Mouse (Mus musculus) left cerebral cortex, adult 8-10 months (tissue): Measurements from ENCODE around the gene Ndufb2. TPM values are rescaled to one million over a fixed set of nuclear protein-coding genes. Genes with fewer than 3 reads are reported as not detected.

ENCODE experiments used
- DNase-seq, 2 experiments: peaks; one replicate each; pipeline ENCODE4 v3.0.0; 2022; ENCODE audit warnings: low spot score in 2 of 2
- total RNA-seq, 4 experiments: library from RNA; stranded (reverse); gene quantifications; 2 replicates each; pipeline ENCODE4 v1.2.4; 2022

The Ndufb2 gene
- total RNA-seq, 4 experiments from 2014 or later = 148 to 171 (median 155) TPM

DNA sequence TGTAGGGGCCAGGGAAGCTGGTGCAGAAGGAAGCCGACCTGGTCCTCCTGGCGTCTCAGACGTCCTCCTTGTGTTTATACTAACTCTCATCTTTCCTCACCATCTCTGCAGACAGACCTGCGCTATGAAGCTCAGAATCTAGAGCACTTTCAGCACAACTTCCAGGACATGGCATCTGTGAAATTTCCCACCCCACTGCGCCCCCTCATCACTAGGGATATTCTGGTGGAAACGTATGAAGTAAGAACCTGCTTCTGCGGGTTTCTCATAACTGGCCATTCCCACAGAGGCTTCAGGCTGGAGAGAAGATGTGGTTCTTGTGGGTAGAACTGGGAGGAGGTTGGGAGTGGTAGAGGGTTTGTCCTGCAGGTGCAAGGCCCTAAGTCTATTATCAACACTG, 12.8 kb upstream of the Ndufb2 start:
- no peak for DNase-seq

DNA sequence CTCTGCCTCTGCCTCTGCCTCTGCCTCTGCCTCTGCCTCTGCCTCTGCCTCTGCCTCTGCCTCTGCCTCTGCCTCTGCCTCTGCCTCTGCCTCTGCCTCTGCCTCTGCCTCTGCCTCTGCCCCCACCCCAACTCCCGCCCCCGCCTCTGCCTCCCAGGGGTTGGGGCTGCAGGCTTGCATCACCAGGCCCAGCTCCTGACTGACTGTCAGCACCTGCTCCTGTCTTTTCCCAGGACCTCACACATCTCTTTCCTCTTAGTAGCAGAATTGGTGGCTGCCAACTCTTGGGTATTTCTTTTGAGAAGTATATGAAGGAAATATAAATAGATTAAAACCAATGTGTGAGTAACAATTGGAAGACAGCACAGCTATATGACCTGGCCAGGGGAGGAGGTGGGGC, 11.8 kb upstream of the Ndufb2 start:
- DNase-seq = no peak

- DNase-seq = no peak
These were observed 11.1 kb upstream of the Ndufb2 start for GRCm38 (mm10) chr6:39581087-39581784.

DNA sequence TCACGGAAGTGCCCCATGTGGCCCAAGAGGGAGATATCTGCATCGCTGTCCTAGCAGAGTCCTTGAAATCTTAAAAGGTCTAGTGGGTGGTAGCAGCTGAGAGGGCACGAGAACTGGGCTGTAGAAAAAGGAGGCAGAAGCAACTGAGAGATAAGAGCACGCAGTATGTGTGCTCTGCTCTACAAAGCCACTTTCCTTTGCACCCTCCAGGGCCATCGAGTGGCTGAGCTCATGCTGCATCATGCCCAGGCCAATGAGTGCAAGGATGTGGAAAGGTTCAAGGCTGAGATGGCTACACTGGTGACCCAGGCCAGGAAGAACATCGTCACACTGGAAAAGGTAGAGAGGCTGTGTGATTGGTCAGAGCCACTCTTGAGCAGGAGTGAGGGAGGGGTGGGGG, 6.9 kb upstream of the Ndufb2 start, which contains the start of gene Gm42420:
Gene Gm42420, plus strand, starts transcription at position 237 of the 400 bp plus-strand sequence.
- no peak for DNase-seq

DNA sequence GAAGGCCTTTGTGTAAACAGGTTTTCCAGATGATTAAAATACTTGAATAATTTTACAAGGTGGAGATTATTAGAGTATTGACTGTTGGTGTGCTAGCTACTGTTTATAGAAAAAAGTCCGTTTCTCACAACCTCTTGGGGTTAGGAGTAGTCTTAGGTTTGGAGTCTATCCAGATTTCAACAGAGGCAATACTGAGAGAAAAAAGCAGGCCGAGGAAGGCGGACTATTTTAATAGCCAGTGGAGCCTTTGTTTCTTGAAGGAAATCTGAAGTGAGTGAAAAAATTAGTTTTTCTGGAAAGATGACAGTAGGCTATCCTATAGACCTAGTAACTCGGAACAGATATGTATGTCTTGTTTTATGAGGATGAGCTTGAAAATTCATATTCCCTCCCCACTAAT, 893 bp upstream of the Ndufb2 start:
- no peak for DNase-seq

- DNase-seq = no peak
These were observed 8.5 kb downstream of the Ndufb2 start for GRCm38 (mm10) chr6:39600851-39601250.

GRCm38 (mm10) chr6:39601828-39602227, 9.5 kb downstream of the Ndufb2 start:
- DNase-seq = no peak

GRCm38 (mm10) chr6:39604565-39604964, 12.2 kb downstream of the Ndufb2 start:
- no peak for DNase-seq

GRCm38 (mm10) chr6:39606056-39606455, 13.7 kb downstream of the Ndufb2 start:
- DNase-seq = no peak

GRCm38 (mm10) chr6:39606862-39607261, 14.5 kb downstream of the Ndufb2 start:
- DNase-seq = no peak

DNA sequence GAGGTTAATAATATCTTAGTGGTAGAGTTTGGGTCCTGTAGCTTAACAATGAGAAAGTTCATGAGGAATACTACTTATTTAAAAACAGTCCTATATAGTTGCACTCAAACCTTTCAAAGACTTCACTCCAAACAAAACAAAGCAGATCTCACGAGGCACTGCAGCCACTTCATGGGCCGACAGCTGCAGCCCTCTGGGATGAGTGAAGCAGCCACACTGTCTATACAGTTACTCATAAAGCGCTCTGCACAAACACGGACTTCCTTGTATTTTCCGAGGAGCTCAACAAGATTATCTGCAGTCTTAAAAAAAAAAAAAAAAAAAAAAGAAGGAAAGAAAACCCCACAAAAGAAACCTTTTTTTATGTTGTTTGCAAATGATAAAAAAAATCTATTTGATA, 15.0 kb downstream of the Ndufb2 start:
- no peak for DNase-seq

GRCm38 (mm10) chr6:39610207-39610606, 17.8 kb downstream of the Ndufb2 start:
- no peak for DNase-seq

GRCm38 (mm10) chr6:39611296-39611695, 18.9 kb downstream of the Ndufb2 start:
- DNase-seq = no peak

Other genes starting within 250 kb of the Ndufb2 start
- gene Slc37a3, start 214.9 kb upstream of the Ndufb2 start, total RNA-seq = 10 to 100 TPM; 56.9 to 64.9 (median 58.8) TPM
- gene Rab19, start 211.4 kb upstream of the Ndufb2 start, total RNA-seq = under 1 TPM in 3 of 4 experiments, not detected in 1; 0.24 to 0.34 (median 0.33) TPM
- gene Mkrn1, start 172.1 kb upstream of the Ndufb2 start, total RNA-seq = 100 to 1,000 TPM; 124 to 132 (median 125) TPM
- 10 to 100 TPM; 22.0 to 27.0 (median 23.4) TPM for gene Dennd2a, start 34.7 kb upstream of the Ndufb2 start, total RNA-seq
- 10 to 100 TPM; 24.4 to 35.5 (median 31.8) TPM for gene Adck2, start 18.7 kb upstream of the Ndufb2 start, total RNA-seq
- gene Gm42420, start 6.8 kb upstream of the Ndufb2 start, total RNA-seq = 1 to 10 TPM in 1 of 4 experiments, not detected in 3; 1.1 TPM
- gene Braf, start 132.9 kb downstream of the Ndufb2 start, total RNA-seq = 100 to 1,000 TPM; 103 to 133 (median 121) TPM
- gene Mrps33, start 218.4 kb downstream of the Ndufb2 start, total RNA-seq = 100 to 1,000 TPM in 1 of 4 experiments, 10 to 100 TPM in 3; 86.0 to 103 (median 92.5) TPM